Mouse (Mus musculus): ENCODE measurements around the gene Golph3. TPM values are rescaled to one million over a fixed set of nuclear protein-coding genes. Genes with fewer than 3 reads are reported as not detected.

Gene Golph3
- polyA plus RNA-seq (2017; shearing (Covaris generic)) = 219 TPM

DNA sequence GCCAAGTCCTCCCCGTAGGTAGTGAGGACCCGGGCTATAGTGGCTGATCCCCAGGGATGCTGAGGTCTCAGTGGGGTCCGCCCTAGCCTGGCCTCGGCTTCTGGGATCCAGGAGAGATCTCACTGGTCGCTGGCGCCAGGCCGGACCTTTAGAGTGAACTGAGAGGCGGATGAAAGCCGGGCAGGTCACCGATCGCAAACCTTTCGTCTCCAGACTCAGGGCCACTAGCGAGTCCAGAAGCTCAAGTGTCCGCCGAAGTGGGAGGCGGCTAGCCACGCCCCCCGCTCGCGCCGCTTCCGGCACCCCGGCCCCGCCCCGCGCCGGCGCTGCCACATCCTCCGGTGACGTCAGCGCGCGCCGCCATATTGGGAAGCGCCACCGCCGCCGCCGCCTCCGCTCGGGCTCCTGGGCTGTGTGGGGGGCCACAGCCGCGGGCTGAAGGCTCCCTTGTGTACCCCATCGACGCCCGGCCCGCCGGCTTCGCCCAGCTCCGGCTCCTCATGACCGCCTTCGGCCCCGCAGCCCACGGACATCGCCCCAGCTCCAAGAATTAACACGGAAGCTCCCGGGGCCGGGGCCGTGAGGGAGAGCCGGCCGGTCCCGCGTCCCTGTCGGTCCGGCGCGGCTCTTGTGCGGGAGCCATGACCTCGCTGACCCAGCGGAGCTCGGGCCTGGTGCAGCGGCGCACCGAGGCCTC, at the start of gene Golph3:
Golph3 (plus strand) TSS at position 360 of the 697 bp plus-strand sequence.

GRCm38 (mm10) chr15:12321788-12322621, 755 bp downstream of the Golph3 start, which contains the start of gene 1810049J17Rik:
Gene 1810049J17Rik, minus strand, starts transcription at chr15:12321899.

Other genes with a start within 250 kb of the Golph3 start
- gene Zfr, start 203.6 kb upstream of the Golph3 start, polyA plus RNA-seq (2017; shearing (Covaris generic)) = 152 TPM
- 92.8 TPM for gene Mtmr12, start 116.4 kb upstream of the Golph3 start, polyA plus RNA-seq (2017; shearing (Covaris generic))
- gene 1810049J17Rik, start 449 bp downstream of the Golph3 start, polyA plus RNA-seq (2017; shearing (Covaris generic)) = not detected